Mouse (Mus musculus): ENCODE data around the gene Slc22a22.

DNA sequence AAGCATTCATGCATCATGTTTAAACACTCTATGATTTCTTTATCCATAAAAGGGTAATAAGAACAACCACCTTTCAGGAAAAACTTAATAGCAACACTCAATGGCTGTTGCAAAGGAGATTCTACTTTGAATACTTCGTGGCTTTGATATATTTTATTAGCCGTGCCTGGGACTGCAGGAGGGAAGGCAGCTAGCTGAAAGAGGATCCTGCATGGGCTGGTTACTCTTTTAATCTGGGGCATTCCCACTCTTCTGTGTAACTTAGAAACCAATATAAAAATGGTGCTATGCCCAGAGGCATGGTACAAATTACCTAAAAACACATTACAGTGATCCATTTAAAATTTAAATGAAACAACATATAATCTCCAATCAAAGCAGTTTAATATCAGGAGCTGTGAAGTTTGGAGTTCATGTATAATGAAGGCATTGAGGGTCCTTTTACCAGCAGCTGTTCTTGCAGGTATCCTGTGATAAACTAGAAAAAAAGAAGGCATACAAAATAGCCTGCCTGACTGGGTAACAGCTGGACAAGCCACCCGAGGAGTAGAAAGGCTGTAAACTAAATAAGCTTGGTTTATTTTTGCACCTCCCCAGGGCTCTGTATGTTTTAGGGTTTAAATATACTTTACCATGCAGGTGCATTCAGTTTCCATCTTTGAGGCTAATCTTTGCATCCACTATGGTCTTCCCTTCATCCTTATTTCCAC is 78.8 kb downstream of the Slc22a22 start:
- TF ChIP-seq CTCF (IDR thresholded peaks at IDR 0.05; ENCODE audit: extremely low read depth, insufficient read depth, low read length) = no peak
- no peak for TF ChIP-seq POLR2A (IDR thresholded peaks at IDR 0.05; ENCODE audit: extremely low read depth, insufficient read depth, low read length)

Data from cortical plate, adult 2 months (tissue).